Mouse (Mus musculus) stomach, postnatal 0 days (tissue): Measurements from ENCODE around the gene Banf2. TPM values are rescaled to one million over a fixed set of nuclear protein-coding genes. Genes with fewer than 3 reads are reported as not detected.

ENCODE experiments used
- ATAC-seq: fragments of 200-750 bp; cut with Nextera tagmentation; 2 replicates; pipeline ENCODE4 v1.8.0; 2017; ENCODE audit not compliant: low FRiP score, low TSS enrichment
- DNase-seq: peaks from one replicate; pipeline ENCODE4 v3.0.0-alpha.2; 2016; ENCODE audit warnings: low spot score
- H3K27ac ChIP-seq: fragments of 300-500 bp; sonication (generic); replicated peaks from 2 replicates; pipeline ENCODE4 v1.5.1; 2014; ENCODE audit warnings: mild to moderate bottlenecking, control low read depth
- H3K27me3 ChIP-seq: fragments of 300-500 bp; sonication (generic); 2 replicates; pipeline ENCODE4 v1.6.1; 2014; ENCODE audit warnings: low read length; ENCODE audit not compliant: control insufficient read depth, insufficient read depth
- H3K36me3 ChIP-seq: fragments of 300-500 bp; sonication (generic); 2 replicates; pipeline ENCODE4 v1.6.1; 2014; ENCODE audit warnings: low read length, mixed read lengths; ENCODE audit not compliant: control insufficient read depth, insufficient read depth
- H3K4me1 ChIP-seq: fragments of 300-500 bp; sonication (generic); replicated peaks from 2 replicates; pipeline ENCODE4 v1.6.1; 2014; ENCODE audit warnings: antibody characterized with exemption; ENCODE audit not compliant: control insufficient read depth, insufficient read depth
- H3K4me2 ChIP-seq: fragments of 300-500 bp; sonication (generic); replicated peaks from 2 replicates; pipeline ENCODE4 v1.6.1; 2014; ENCODE audit warnings: low read depth, mild to moderate bottlenecking, control low read depth, moderate library complexity
- H3K4me3 ChIP-seq: fragments of 300-500 bp; sonication (generic); 2 replicates; pipeline ENCODE4 v1.5.1; 2014; ENCODE audit warnings: low read depth, low read length, control low read depth
- H3K9ac ChIP-seq: fragments of 300-500 bp; sonication (generic); 2 replicates; pipeline ENCODE4 v1.6.1; 2014; ENCODE audit warnings: mild to moderate bottlenecking, low read length, control low read depth, mixed read lengths
- H3K9me3 ChIP-seq: fragments of 300-500 bp; sonication (generic); 2 replicates; pipeline ENCODE4 v1.6.1; 2016; ENCODE audit warnings: low read length; ENCODE audit not compliant: control insufficient read depth
- CTCF ChIP-seq: IDR thresholded peaks from 2 replicates; pipeline ENCODE4 v1.5.1; 2016; ENCODE audit warnings: antibody characterized with exemption, low read depth, mild to moderate bottlenecking, moderate library complexity
- EP300 ChIP-seq: optimal IDR thresholded peaks from 2 replicates; pipeline ENCODE3; 2016; ENCODE audit warnings: antibody characterized with exemption
- WGBS: fragments of 180-500 bp; shearing (Covaris S2); extraction: QIAGEN DNeasy Blood & Tissue Kit; methylation state at CpG from one replicate; pipeline ENCODE4 v1.1.7; 2014; 5-methylcytosine and 5-hydroxymethylcytosine counted together
- polyA plus RNA-seq: library from polyadenylated mRNA; unstranded; fragments of >200 nt; fragmentation: Nextera tagmentation; extraction: Ambion mirVana; gene quantifications from 2 replicates; pipeline ENCODE4 v1.2.1, GENCODE M21; 2015

The Banf2 gene
- polyA plus RNA-seq, 1 experiment from 2014 or later = not detected

GRCm38 (mm10) chr2:144072642-144073041 lies 39.8 kb downstream of the Banf2 start:
- Histone ChIP-seq H3K4me1 (no peaks in the 10 kb centered on the region), H3K27me3 (no peaks in the 10 kb centered on the region), H3K9ac (no peak overlapping the region), H3K36me3 (no peaks in the 10 kb centered on the region), H3K9me3 (no peaks in the 10 kb centered on the region), H3K27ac (no peak overlapping the region), H3K4me2 (no peak overlapping the region), H3K4me3 (no peak overlapping the region)
- DNase-seq (no peak), ATAC-seq (no peak)
- TF ChIP-seq CTCF = no peak
- no peak for TF ChIP-seq EP300
- WGBS = 45% methylated on average over 7 of the region's 7 CpGs

GRCm38 (mm10) chr2:144074059-144074458 lies 41.2 kb downstream of the Banf2 start:
- Histone ChIP-seq H3K4me3 (no peak overlapping the region), H3K9me3 (no peaks in the 10 kb centered on the region), H3K36me3 (no peaks in the 10 kb centered on the region), H3K4me1 (no peaks in the 10 kb centered on the region), H3K4me2 (no peak overlapping the region), H3K27me3 (no peaks in the 10 kb centered on the region), H3K9ac (no peak overlapping the region), H3K27ac (no peak overlapping the region)
- TF ChIP-seq EP300 = no peak
- no peak for TF ChIP-seq CTCF
- ATAC-seq (no peak), DNase-seq (no peak)
- WGBS = 94% methylated on average over 5 of the region's 5 CpGs

- H3K4me3 ChIP-seq = no peak overlapping the region
- H3K36me3 ChIP-seq = no peaks in the 10 kb centered on the region
- ATAC-seq (no peak), DNase-seq (no peak)
- H3K9ac ChIP-seq = no peak overlapping the region
- no peaks in the 10 kb centered on the region for H3K27me3 ChIP-seq
- no peak overlapping the region for H3K27ac ChIP-seq
- TF ChIP-seq EP300 (no peak), CTCF (no peak)
- H3K4me2 ChIP-seq = no peak overlapping the region
- H3K4me1 ChIP-seq = no peaks in the 10 kb centered on the region
- 58% methylated on average over 2 of the region's 2 CpGs for WGBS
- no peaks in the 10 kb centered on the region for H3K9me3 ChIP-seq
Measured at GRCm38 (mm10) chr2:144076625-144077024, 43.8 kb downstream of the Banf2 start.

GRCm38 (mm10) chr2:144078897-144079296 lies 46.0 kb downstream of the Banf2 start:
- no peak overlapping the region for H3K4me2 ChIP-seq
- ATAC-seq = no peak
- no peak for DNase-seq
- 78% methylated on average over 3 of the region's 3 CpGs for WGBS
- no peaks in the 10 kb centered on the region for H3K4me1 ChIP-seq
- TF ChIP-seq CTCF (no peak), EP300 (no peak)
- H3K9me3 ChIP-seq = no peaks in the 10 kb centered on the region
- H3K4me3 ChIP-seq = no peak overlapping the region
- no peak overlapping the region for H3K9ac ChIP-seq
- H3K27ac ChIP-seq = no peak overlapping the region
- H3K27me3 ChIP-seq = no peaks in the 10 kb centered on the region
- H3K36me3 ChIP-seq = no peaks in the 10 kb centered on the region

- 21% methylated on average over 18 of the region's 18 CpGs for whole genome bisulfite sequencing
- Histone ChIP-seq H3K27me3 (no peaks in the 10 kb centered on the region), H3K4me1 (0 out of 2 replicates have a peak, but pooled peaks cover 5% of the 10 kb centered on the region), H3K27ac (peak overlapping the region; percentile 76), H3K4me2 (peak overlapping the region; percentile 17; the same call in 1 of the 2 replicates), H3K4me3 (no peak overlapping the region), H3K36me3 (no peaks in the 10 kb centered on the region), H3K9ac (peak overlapping the region; percentile 18; the same call in 1 of the 2 replicates), H3K9me3 (no peaks in the 10 kb centered on the region)
- TF ChIP-seq CTCF = no peak
- no peak for TF ChIP-seq EP300
- DNase-seq (peak; percentile 67), ATAC-seq (peak; percentile 72)
Measured at GRCm38 (mm10) chr2:144086183-144086847, 53.5 kb downstream of the Banf2 start.

GRCm38 (mm10) chr2:144087899-144088584 lies 55.2 kb downstream of the Banf2 start:
- Histone ChIP-seq H3K27ac (no peak overlapping the region), H3K9me3 (no peaks in the 10 kb centered on the region), H3K36me3 (no peaks in the 10 kb centered on the region), H3K27me3 (no peaks in the 10 kb centered on the region), H3K9ac (no peak overlapping the region), H3K4me2 (no peak overlapping the region), H3K4me3 (no peak overlapping the region), H3K4me1 (0 out of 2 replicates have a peak, but pooled peaks cover 5% of the 10 kb centered on the region)
- TF ChIP-seq EP300 (no peak), CTCF (no peak)
- 61% methylated on average over 9 of the region's 9 CpGs for WGBS
- DNase-seq = no peak
- ATAC-seq = no peak
